Mouse (Mus musculus): ENCODE results near the gene Soga1.

Soga1 gene

DNA sequence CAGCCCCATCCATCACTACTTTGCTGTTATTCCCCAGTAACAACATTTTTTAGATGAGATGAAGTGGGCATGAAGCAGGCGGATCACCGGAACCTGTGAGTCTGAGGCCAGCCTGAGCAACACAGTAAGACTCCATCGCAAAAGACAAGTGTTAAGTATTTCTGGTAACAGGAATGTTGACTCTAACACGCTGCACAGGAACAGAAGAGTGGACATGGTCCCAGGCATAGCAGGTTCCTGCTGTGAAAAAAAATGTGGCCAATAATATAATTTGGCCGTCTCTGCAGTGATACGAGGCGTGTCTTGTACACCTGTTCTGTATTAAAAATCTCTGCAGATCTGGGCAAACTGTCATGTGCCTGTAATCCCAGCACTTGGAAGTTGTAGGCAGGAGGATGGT, 43.7 kb downstream of the Soga1 start:
- DNase-seq = no peak

DNA sequence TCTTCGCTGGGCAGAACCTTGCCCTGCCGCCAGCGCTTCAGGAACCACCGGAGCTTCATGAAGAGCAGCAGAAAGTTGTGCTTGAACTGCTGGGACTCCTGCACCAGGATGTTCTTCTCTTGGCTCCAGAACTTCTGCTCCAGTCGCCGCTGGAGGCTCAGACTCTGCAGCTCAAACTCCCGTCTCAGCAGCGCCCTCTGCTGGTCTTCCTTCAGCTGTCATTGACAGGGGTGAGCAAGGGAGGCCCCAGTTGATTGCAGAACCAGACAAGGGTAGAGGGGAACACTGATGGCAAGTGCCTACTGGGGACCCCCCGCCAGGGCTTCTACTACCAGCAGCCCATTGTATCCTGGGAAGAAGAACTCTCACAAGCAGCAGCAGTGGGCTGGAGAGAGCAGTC, 48.2 kb downstream of the Soga1 start:
- peak; percentile 83 for DNase-seq

DNA sequence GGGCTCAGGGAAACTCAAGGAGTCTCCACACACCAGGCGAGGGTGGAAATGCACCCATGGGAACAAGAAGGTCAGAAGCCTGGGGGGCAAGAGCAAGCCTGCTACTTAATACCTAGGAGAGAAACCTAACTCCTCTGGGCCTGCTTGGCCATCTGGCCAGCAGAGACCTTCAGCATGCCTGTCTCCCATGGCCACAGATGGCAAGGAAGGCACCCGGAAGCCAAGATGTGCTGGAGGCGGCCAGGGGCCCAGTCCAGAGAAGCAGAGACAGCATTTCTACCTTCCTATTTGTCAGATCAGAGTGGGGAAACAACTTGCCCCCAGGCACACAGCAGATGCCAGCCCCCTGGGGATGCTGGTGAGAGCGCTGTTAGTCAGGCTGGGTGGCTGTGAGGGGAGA, 50.8 kb downstream of the Soga1 start:
- no peak for DNase-seq

DNA sequence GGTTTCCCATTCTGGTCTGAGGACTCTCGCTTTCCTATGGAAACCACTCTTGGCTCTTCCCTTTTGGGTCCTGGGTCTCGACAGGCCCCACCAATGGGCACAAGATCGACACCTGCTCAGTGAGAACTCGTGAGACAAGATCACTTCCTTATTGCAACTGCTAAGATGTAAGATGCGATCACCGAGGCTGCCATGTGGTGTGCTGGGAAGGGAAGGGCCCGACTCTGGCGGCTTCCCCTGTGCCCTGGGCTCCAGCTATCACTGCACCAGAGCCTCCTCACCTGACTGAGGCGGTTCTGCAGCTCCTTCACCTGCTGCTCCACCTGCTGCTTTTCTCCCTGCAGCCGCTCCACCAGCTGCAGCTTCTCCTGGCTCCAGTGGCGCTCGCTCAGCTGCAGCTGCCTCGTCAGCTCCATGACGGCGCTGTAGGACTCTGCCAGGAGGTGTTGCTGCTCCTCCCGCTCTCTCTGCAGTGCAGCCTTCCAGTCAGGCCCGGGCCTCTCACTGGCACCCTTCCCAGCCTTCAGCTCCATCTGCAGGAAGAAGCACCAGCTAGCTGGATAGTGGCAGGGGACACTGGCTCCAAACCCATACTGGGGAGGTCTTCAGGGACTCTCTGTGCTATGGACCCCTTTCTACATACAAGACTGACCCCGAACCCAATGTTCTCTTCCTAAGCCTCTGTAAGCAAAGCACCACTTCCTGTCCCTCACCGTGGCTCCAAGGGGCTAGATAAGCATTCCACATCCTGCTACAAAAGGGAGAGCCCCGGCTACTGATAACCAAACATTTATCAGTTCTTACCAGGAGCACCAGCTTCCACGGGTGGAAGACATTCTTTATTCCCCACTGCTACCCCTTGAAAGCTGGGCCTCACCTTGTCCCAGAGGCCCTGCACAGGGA, 51.7 kb downstream of the Soga1 start:
- DNase-seq = peak; percentile 82

DNA sequence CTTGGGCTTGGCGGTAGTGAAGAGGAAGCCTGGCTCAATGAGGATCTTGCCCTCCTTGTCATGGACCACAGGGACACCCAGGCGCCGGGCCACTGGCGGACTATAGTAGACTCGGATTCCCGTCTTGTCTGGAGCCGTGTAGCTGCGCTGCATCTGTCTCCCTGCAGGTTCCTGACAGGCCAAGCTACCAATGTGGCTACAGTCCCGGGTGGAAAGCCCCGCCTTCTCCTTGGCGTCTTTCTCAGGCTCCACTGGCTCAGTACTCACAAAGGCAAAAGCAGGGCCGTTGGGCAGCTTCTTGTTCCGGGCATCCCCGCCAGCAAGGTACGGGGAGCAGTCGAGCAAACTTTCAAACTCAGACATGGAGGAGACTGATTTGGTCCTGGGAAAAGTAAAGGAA, 57.9 kb downstream of the Soga1 start:
- no peak for DNase-seq

DNA sequence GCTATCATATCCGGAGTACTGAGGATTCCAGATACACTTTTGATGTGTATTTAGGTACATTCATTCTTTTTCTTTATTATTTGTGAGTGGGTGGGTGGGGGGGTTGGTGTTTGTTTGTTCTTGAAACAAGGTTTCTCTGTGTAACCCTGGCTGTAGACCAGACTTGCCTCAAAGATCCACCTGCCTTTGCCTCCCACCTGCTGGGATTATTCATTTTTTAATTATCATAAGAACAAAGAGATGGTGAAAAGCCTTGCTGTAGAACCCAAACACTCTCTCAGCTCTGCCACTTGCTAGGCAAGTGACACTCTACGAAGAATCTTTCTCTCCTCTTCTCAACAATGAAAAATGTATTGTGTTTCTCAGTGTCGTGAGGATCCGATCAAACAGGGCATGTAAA, 59.8 kb downstream of the Soga1 start:
- no peak for DNase-seq

DNA sequence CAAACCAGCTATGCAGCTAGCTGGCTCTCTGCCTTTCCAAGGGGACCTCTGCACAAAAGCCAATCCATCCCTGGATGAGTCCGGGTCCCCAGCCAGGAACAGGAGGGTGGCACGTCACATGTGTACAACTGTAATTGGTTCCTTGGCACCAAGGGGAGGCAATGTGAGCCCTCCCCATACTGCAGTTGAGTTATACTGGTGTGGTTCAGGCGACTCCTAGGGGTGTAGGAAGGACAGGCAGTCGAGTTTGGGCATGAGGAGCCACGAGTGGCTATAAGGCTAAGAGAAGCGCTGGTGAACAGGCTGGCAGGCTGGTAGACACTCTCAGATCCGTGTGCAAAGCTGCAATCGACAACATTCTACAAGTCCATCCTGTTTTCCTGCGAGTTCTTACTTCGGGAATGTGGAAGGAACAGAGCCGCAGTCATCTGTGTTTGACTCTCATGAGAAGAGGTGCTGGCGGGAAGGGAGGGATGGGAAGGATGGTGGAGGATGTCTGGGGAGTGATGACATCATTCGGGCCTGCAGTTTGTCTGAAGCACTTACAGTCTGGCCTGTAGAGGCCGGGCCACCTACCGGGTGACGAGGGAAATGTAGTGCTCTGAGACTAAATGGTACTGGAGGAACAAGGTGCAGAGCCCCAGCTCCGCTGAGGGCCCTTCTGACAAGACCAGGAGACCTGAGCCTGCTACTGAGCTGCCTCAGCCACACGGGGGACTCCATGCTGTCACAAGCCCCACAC, 62.4 kb downstream of the Soga1 start:
- no peak for DNase-seq

DNA sequence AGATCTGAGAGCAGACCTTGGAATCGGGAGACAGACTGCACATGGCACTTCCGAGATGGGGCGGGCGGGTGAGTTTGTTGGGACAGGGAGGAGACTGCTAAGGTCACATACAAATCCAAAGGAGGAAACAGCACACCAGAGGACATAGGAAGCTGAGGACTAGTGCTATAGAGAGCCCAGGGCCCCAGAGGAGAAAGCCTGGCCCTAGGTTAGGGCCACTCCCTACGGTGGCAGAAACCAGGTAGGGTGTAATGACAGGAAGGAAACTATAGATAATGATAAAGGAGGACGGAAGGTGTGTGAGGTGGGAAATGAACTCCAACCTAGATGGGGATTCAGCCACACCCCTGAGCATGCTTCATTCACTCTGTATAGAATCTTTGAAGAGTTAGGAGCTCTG, 66.7 kb downstream of the Soga1 start:
- DNase-seq = no peak

DNA sequence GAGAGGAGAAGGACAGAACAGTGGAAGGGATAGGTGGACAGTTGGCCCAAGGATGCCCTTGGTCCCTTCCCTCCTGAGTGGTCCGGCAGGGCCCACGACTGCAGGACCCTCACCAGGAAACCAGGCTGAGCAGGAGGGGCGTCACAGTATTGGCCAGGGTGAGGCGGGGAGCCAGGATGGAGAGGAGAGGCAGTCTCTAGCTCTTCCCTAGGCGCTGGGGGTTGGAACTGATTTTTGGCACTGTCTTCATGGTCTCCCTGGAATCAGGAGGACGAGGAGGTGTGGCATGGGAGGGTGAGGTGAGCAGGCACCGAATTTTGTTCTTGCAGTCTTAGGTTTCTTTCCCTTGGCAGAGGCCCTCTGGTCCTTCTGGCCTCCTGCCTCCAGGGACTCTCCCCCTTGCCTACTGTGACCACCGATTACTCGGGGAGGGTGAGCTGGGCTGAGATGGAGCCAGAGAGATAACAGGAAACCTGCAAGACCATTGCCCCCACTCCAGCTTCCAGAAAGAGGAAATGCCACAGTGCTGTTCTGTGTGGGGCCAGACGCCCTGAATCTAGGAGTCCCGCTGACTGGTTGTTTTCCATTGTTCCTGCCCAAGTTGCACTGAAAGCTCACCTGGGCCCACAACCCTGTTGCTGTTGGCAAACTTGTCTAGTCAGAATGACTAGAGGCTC, 68.3 kb downstream of the Soga1 start:
- no peak for DNase-seq

DNA sequence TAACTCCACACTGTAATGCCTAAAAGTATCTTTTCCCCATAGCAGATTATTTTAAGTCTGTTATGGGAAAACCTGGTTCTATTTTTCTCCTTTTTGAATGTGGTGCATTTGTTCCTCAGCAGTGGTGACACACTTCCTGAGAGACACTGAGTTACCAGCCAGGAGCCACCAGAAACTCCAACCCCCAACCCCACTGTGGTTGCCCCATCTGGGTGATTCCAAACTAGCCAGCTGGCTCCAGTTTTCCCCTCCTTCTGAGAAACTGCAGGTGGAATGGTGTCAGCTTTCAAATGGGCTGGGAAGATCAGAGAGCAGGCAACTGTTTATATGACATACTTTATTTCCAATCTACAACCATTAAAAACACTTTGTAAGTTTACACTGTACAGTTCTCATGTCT, 68.9 kb downstream of the Soga1 start:
- no peak for DNase-seq

DNA sequence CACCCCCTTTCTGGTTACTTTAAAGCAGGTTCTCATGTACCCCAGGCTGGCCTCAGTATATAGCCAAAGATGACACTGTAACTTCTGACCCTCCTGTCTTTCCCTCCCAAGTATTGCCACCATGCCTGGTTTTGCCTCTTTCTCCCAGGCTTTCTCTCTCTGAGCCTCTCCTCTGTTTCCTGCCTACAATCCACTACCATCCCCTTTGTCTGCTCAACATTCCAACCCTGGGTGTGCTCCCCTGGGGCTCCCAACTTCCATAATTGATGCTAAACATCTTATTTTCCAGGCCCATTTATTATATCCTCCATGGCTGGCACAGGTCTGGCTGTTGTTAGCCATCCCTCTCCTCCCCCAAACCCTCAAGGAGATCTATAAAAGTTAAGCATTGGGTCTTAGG, 70.5 kb downstream of the Soga1 start:
- DNase-seq = no peak

DNA sequence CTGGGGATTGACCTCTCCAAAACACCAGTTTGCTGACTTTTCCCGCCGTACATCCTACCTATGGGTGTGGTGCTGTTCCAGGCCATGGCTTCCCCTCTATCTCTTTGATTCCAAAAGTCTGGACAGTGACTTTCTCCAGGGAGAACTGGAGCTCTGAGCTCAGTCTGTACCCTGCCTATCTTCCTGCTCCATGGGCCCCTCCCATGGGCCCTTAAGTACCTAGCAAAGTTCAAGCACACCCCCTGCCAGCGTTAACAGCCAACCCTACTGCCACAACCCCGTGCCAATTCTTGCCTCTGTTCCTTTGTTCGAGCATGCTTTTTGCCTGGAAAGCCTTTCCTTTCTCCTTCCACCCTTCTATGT, 71.8 kb downstream of the Soga1 start:
- DNase-seq = no peak

DNA sequence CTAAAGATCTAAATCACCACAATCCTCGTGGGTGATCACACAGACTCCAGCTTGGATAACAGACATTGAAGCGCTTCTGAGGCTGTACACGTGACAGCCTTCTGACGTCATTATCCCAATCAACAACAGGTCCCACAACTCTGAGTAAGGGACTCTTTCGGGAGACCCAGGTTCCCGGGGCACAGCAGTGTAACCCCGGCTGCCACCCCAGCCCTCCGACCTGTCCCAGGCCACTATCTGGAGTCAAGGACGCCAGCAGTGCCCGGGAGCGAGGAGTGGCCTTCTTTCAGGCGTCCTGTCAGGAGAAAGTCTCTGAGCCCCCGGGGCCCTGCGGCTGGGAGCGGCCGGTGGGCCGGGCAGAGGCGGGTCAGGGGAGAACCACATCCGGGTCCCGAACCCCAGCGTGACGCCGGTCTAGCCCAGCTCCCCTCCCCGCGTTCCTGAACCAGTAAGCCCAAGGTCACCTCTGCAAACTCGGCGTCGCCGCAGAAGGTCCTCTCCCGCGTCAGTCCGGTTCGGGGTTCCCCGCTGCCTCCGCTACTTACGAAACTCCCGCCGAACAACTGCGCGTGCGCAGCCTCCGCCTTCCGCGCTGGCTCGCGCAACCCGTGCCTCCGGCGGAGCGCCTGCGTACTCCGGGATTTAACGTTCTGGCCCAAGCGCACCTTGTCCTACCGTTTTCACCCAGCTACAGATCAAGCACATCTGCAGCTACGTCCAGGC, 72.4 kb downstream of the Soga1 start, which contains the start of gene Dsn1:
Gene Dsn1 (minus strand): TSS at position 644 of the 723 bp plus-strand sequence.
- DNase-seq = peak; percentile 71

DNA sequence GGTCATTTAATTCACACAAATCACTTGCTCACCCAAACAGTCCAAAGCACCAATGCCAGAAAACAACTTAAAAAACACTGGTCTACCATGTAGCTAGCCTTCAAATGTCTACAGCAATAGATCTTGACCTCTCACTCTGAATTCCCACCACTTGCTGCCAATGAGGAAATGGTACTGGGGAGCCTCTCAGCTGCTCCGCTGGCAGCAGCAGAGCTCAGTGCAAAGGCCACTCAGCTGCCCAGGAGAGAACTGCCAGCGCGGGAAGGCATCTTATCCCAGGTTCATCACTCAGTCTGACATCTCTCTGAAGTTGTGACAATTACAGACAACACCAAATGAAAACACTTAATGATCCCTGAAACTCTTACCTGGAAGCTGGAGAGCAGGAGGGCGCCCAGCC, 76.7 kb downstream of the Soga1 start:
- no peak for DNase-seq

DNA sequence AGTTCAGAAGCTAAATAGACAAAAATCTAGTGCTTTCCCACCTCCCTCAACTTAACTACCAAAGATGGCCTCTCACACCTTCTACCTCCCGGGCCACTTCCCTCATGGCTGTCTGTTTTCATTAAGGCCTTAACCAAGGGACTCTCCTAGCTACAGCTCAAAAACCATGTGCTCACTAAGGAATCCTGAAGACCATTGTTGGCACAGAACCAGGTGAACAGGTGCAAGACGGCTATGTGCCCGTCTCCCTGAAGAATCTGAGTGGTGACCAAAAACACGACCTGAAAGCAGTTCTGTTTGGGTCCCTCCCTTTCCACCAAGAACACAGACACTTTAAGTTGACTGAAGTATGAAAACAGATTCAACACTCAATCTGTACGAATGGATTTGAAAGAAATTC, 80.8 kb downstream of the Soga1 start:
- DNase-seq = no peak

DNA sequence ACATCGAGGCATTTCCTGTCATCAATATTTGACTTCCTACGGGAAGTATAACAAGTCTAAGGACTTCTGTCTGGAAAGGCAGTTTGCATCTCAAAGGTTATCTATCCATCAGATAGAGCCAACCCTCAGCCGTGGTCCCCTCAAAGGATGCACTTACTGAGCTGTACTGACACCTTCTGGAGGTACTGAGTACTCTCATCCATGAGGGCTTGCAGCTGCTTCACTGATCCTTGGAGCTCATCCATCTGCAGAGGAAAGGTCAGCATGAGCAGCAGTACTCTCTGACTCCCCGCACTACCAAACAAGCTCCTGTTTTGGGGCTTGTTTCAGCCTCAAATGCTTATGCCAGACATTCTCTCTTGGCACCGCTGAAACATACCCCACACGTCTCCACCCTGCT, 82.5 kb downstream of the Soga1 start:
- no peak for DNase-seq

DNA sequence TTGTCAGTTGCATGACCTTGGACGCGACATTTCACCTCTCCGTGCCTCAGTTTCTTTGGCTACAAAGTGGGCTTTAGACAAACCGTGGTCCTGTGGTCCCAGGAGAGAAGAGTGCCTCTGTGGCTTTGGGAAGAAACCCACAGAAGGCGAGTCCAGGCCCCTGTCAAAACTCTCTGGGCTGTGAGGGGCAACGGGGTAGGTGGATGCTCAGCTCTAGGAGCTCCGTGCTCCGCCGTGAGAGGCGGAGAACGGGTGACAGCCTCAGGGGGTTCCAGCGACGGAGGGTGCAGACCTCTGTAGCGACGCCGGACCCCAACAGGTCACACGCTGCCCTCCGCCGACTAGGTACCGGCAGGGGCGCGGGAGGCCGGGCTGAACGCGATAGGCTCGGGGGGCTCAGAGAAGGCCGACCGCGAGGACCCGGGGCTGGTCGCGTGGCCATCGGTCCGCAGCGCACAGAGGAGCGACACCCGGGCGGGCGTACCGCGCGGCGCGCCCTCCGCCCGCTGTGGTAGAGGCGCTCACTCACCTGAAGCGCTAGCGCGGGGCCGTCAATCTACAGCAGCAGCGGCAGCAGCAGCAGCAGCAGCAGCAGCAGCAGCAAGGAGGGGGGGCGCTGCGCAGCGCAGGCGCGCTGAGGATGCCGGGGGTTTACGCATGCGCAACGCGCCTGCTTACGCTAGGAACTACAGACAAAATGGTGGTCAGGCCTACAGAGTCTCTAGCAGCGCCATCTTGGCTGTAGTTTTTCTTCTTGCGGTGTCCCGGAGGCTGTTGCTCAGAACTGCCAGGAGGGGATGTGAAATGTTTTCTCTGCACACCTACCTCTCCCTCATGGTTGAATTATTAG, 87.4 kb downstream of the Soga1 start, which contains the start of gene Ndrg3:
Gene Ndrg3 (minus strand): TSS at position 587 of the 850 bp plus-strand sequence.
- DNase-seq = peak; percentile 98

DNA sequence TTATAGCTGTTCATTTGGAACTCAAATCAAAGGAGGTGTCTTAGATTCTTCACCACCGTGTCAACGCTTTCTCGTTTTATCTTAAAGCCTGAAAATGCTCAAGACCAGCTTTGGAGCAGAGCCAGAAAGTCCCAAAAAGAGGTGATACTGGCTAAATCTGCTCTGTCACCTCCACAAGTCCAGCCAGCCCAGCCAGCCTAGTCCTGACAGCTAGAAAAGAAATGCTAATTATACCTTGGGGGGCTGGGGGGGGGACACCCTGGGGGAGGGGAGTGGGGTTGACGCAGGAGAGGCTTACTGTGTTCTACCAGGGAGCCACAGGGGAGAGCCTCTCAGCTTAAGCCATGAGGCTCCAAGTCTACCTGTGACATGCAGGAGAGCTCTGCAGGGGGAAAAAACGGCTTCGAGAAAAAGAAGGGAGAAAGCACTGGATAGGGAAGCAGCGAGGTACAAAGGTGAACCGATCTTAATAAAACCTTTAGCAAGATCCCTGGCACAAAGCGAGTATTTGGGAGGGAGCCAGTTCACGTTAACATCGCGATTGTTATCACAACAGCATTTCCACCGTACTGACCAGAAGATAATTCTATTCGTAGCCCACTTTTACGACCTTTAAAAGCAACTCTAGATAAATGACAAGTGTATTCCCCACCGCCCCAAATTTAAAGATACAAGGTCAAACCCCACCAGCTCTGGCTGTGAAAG, 88.2 kb downstream of the Soga1 start:
- DNase-seq = no peak

DNA sequence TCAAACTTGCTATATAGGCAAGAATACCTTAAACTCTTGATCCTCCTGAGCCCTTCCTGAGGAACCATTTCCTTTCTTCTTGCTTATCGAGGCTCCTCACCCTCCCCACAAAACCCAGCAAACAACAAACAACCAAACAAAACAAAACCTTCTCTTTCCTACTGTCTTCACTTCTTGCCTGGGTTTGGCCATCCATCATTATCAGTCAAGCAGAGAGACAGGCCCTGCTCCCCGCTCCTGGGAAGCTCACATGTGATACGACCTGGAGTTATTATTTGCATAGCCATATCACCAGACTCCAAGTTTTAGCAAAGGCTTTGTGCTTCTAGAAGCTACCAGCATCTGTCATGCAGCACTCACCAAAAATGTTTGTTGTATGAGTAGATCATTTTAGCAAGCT, 91.7 kb downstream of the Soga1 start:
- DNase-seq = no peak

DNA sequence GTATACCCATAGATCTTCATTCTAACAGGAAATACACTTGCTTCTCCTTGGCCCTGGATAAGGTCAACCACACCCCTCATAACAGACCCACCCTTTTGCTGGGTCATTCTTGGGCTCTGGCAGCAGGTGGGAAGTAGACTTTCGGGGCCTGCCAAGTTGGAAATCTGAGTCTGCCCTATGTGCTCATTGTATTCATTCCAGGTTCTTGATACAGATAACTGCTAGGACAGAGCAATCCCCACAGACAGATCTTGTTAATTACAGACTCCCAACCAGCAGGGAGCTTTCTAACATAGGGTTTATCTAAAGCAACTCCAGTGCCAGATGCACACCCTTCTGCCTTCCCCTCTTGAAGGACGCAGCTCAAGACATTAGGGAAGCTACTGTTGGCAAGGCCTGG, 96.2 kb downstream of the Soga1 start:
- DNase-seq = peak; percentile 55

DNA sequence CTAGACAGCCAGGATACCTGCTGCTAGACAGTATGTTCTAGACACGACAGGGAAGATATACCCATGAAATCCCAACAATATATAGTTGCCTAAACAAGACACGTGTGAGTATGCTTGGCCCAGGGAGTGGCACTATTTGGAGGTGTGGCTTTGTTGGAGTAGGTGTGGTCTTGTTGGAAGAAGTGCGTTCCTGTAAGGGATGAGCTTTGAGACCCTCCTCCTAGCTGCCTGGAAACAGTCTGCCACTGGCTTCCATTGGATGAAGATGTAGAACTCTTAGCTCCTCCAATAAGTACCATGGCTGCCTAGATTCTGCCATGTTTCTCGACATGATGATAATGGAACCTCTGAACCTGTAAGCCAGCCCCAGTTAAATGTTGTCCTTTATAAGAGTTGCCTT, 97.8 kb downstream of the Soga1 start:
- no peak for DNase-seq
